Mouse (Mus musculus) induced T-regulatory cell, adult 2 months (primary cell): Measurements from ENCODE around the gene Nek4.

Source experiments
- DNase-seq: peaks from one replicate; pipeline ENCODE4 v3.0.0-alpha.2; 2012; ENCODE audit warnings: low read depth

Nek4 gene

DNA sequence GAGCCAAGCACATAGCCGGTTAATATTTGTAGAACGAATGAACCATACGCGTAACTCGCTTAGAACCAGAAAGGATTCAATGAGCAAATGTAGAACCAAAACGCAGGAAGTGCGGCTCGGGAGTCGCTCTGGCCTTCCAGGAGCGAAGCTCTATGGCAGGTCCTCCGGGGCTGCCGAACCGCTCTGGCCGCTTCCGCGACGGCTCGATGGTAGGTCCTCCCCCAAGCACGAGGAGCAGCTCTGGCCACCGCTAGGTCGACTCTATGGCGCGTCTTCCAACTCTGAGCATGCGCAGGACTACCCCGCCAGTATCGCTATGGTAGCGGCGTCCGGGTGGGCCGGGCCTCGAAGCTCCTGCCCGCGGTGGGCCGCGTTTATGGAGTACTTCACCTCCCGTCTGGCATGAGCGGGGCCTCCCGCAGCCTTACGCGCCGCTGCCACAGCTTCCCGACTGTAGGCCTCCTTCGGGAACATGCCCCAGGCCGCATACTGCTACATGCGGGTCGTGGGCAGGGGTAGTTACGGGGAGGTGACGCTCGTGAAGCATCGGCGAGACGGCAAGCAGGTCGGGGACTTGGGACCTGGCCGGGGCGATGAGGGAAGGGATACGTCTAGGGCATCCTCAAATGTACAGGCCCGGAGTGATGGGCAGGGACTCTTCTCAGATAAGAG is at the start of gene Nek4:
Gene Nek4 (plus strand): TSS at position 224 of the 672 bp plus-strand sequence.
- peak; percentile 94 for DNase-seq

- no peak for DNase-seq
These were observed 48.5 kb upstream of the Nek4 start for GRCm38 (mm10) chr14:30902628-30903027.

GRCm38 (mm10) chr14:30903036-30903435 is 48.1 kb upstream of the Nek4 start:
- no peak for DNase-seq

DNA sequence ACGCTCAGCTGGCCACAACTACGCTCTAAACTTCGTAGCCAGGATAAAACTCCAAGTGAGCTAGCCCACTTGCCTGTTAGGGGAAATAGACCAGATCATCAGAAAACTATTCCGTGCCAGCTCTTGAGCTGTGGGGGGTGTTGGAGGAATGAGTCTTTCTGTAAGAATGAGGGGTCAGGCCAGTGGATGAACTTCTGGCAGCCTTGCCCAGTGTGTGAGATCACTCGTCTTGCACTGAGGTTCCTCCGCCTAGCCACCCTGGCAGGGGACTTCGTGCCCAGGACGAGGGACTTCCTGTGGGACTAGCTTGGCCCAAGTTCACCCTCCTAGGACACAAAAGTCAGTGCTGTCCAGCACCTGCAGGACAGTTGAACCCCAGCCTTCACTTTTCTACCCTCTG is 46.9 kb upstream of the Nek4 start:
- DNase-seq = no peak

DNA sequence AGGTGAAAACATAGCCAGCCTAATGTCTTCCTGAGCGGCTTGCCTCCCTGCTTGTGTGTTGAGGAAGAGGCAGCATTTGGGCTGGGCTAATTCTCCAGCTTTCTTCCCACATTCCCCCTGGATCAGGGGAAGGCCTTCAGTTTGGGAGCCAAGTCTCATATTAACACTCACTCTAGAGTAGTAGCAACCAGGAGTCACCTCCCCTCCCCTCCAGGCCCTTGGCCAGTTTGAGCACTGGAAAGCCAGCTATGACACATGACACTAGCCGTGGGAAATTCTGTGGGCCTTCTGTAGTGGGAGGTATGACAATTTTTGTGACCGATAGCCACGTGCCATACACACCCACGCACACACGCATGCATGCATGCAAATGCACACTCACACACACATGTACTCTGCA is 45.2 kb upstream of the Nek4 start:
- no peak for DNase-seq

GRCm38 (mm10) chr14:30907814-30908265 is 43.3 kb upstream of the Nek4 start:
- peak; percentile 13 for DNase-seq

DNA sequence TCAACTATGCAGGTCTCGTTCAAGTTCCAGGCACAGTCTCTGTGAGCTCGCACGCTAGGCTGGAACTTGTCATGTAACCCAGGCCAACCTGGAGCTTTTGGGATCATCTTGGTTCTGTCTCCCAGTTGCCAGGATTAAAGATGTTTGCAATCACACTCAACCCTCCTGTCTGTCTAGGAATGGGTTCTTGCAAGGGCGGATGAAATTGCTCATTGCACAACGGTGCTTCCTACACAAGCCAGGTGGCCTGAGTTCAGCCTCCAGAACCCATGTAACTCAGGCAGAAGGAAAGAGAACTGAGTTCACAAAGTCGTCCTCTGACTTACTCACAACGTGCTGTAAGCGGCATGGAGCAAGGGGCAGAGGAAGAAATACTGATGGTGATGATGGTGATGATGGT is 40.0 kb upstream of the Nek4 start:
- DNase-seq = no peak

GRCm38 (mm10) chr14:30912641-30913040 is 38.5 kb upstream of the Nek4 start:
- DNase-seq = no peak

GRCm38 (mm10) chr14:30913404-30913803 is 37.8 kb upstream of the Nek4 start:
- DNase-seq = no peak

DNA sequence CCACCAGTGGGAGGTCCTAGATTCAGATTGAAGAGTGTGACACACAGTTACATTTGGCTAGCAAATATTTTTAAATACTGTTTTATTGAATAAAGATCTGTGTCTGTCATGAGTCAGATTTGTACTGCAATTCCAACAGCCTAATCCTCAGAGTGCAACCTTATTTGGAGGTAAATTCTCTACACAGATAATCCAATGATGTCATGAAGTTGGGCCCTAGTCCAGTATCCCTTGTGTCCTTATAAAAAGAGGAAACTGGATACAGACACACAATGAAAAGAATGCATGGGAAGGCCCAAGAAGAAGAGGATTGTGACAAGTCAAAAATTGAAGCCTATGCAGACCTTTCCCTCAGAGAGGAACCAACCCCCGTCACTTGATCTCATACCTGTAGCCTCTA is 34.7 kb upstream of the Nek4 start:
- no peak for DNase-seq

DNA sequence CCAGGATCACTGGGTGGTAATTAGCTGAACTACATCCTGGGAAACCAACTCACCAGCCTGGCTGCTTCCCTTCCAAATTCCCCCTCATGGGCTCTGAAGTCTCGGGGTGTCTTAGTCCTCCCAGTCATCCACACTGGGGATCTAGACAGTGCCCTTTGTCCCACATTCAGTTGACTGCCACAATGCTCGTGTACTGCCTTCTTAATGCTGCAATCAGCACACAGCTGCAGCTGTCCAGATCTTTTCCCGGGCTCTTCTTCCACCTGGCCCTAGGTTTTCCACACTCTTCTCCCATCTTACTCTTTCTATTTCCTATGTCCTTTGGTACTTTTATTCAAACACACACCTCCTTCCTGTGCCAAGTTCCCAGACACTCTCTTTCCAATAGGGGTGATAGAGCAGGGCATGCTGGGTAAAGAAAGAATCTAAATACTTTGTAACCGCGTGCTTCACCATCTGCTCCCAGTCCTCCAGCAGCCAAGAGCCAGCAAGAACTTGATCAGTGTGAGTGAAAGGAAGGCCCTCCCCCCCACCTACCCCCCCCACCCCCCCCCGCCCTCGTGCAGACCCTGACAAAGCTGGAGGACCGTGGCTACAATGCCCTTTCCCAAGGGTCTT is 29.0 kb upstream of the Nek4 start:
- DNase-seq = no peak

- DNase-seq = no peak
These were observed 27.6 kb upstream of the Nek4 start, which contains the start of gene Itih3 for GRCm38 (mm10) chr14:30923375-30924105. Gene Itih3 (minus strand): TSS chr14:30923760.

- DNase-seq = no peak
These were observed 25.7 kb upstream of the Nek4 start for GRCm38 (mm10) chr14:30925492-30925891.

DNA sequence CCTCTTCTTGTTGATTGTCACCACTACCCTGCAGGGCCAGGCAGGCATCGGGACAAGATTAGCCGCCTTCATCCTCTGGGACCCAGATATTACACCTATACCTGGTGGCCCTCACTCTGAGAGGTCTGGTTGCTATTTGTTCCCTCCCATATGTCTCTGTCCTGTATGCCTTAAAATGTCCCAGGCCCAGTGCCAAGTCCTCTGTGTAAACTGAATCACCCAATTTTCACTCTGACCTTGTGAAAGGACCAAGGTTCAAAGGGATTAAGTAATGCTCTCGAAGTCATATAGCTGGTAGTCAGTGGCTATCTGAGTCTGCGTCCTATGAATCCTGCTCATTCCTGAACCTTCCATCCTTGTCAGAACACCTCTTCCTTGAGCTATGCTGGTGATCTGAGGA is 20.8 kb upstream of the Nek4 start:
- DNase-seq = no peak

DNA sequence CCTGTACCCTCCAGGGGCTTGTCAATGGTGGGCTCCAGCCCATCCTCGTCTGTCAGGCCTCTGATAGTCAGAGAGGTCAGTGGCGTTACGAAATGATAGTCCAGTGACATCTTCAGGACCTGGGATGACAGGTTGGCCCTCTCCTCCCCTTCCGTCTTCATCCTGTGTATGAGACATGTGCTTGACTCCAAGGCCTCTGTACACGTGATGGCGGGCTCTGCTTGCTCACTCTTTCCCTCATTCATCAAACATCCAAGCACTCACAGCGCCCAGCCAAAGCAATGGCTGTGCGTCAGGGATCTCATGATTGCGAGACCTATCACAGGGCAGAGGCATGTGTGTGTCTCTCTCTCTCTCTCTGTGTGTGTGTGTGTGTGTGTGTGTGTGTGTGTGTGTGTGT is 17.8 kb upstream of the Nek4 start:
- no peak for DNase-seq

GRCm38 (mm10) chr14:30942254-30942653 is 8.9 kb upstream of the Nek4 start:
- DNase-seq = no peak

GRCm38 (mm10) chr14:30943038-30943437 is 8.1 kb upstream of the Nek4 start, which contains the start of gene Itih1:
Gene Itih1 (minus strand): TSS chr14:30943289.
- no peak for DNase-seq

DNA sequence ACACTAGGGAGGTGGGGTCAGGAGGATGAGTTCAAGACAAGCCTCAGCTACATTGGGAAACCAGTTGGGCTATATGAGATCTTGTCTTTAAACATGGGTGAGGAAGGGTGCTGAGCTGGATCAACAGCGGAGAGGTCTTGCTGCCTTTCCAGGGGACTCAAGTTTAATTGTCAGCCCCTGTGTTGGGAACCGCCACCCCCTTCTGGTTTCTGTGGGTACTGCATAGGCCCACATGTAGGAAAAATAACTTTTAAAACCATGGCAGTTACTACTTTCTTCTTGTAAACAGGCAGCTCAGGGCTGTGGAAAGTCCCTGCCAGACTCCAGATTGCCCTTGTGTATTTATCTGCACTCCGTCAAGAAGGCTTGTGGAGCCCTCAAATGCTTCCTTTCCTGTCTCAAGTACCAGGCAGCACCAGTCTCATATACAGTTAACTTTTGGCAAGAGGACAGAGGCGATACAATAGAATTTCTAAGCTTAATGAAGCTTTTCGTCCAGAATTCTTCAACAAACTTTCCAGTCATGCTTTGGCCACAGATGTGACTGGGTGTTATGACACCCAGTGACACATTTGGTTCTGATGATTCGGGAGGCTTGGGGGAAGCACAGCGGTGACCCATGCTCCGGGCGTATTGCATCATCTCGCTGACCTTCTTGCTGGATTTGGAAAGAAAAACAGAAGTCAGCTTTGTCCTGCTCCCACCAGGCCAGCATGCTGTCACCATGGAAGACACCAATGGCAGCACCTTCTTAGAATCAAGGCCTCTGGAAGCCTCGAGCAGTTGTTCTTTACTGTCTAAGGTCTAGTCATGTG is 7.1 kb upstream of the Nek4 start:
- DNase-seq = peak; percentile 74

DNA sequence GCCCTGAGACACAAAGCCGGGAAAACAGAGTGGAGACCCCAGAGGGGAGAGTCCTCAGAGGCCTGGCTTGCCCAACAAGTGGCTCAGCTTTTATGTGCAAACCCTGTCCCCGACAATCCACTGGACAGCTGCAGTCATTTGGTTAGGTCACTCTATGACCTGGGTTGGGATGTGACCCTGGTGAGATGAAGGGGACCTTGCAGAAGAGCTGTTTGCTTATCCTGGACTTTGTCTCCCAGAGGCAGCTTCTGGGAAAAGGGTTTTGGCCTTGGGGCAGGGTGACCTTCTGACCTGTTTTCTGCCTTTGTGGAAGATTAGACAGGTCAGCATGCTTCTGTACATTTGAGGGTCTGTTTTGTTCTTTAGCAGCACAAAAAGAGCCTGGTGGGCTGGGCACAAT is 6.4 kb upstream of the Nek4 start:
- no peak for DNase-seq

DNA sequence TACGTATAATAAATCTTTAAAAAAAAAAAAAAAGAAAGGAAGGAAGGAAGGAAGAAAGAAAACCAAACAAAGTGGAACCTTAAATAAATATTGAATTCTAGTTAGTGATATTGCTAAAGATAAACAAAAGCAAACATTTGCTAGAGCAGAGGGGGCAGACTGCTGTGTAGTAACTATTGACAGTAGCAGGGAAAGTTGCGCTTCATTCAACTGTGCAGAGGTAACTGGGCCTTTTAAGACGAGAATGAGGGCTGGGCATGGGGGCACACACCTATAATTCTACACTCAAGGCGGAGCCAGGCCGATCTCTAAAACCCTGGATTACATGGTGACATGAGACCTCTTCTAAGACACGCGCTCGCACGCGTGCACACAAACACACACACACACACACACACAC is 1.2 kb upstream of the Nek4 start:
- DNase-seq = no peak

- no peak for DNase-seq
These were observed 7.3 kb downstream of the Nek4 start for GRCm38 (mm10) chr14:30958517-30958916.

DNA sequence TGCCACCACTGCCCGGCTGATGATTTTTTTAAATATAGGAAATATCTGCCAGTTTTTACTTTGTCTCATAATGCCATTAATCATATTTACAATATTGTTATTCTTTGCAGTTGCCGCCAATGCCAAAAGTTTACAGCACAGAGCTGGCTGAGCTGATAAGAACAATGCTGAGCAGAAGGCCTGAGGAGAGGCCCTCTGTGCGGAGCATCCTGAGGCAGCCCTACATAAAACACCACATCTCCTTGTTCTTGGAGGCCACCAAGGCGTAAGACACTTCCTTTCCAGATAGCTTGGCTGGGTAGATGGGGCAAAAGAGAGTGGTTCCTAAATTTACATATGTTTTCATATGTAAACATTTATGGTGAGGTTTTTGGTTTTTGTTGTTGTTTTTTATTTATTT is 7.9 kb downstream of the Nek4 start:
- DNase-seq = no peak
